Mouse (Mus musculus) midbrain, embryonic 12.5 days (tissue): ENCODE measurements at regions not wholly inside any gene's neighbourhood (a gene's known extent, or its start where the extent isn't known, plus 50 kb on each side); places are given as distances from the start of the nearest gene placed in this dataset.

Source experiments
- ATAC-seq: fragments of 200-750 bp; cut with Nextera tagmentation; 2 replicates; pipeline ENCODE4 v1.8.0; 2017; ENCODE audit warnings: low read depth, moderate TSS enrichment, moderate library complexity; ENCODE audit not compliant: low FRiP score
- H3K27ac ChIP-seq: fragments of 300-500 bp; sonication (generic); replicated peaks from 2 replicates; pipeline ENCODE4 v1.5.1; 2016; ENCODE audit warnings: mild to moderate bottlenecking
- H3K27me3 ChIP-seq: fragments of 300-500 bp; sonication (generic); 2 replicates; pipeline ENCODE4 v1.6.1; 2016; ENCODE audit warnings: mild to moderate bottlenecking
- H3K36me3 ChIP-seq: fragments of 300-500 bp; sonication (generic); 2 replicates; pipeline ENCODE4 v1.6.1; 2016
- H3K4me1 ChIP-seq: fragments of 300-500 bp; sonication (generic); 2 replicates; pipeline ENCODE4 v1.6.1; 2016
- H3K4me2 ChIP-seq: fragments of 300-500 bp; sonication (generic); replicated peaks from 2 replicates; pipeline ENCODE4 v1.6.1; 2016; ENCODE audit warnings: mild to moderate bottlenecking, moderate library complexity
- H3K4me3 ChIP-seq: fragments of 300-500 bp; sonication (generic); 2 replicates; pipeline ENCODE4 v1.5.1; 2016; ENCODE audit warnings: mild to moderate bottlenecking
- H3K9ac ChIP-seq: fragments of 300-500 bp; sonication (generic); replicated peaks from 2 replicates; pipeline ENCODE4 v1.6.1; 2016; ENCODE audit warnings: mild to moderate bottlenecking, moderate library complexity
- H3K9me3 ChIP-seq: fragments of 300-500 bp; sonication (generic); 2 replicates; pipeline ENCODE4 v1.6.1; 2016; ENCODE audit warnings: mild to moderate bottlenecking
- WGBS: fragments of 180-500 bp; shearing (Covaris S2); methylation state at CpG from one replicate; pipeline ENCODE4 v1.1.7; 2016; 5-methylcytosine and 5-hydroxymethylcytosine counted together

DNA sequence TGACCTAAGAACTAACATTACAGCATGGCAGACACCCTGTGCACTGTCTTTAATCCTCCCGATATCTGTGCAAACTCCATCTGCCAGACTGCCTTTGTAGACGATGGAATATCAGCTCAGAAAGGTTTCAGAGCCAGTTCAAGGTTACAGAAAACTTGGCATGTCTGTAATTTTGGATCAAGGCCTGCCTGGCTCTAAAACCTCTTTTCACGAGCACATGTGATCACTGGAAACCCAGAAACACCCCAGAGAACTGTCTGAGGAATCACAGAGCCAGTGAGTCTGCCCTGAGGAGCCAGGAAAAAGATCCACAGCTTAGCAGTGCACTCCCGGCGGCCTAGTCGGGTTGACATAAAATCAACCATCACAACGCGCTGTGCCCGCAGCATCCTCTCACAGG is 149.7 kb upstream of the Fbxo11 start:
- no peak overlapping the region for H3K4me3 ChIP-seq
- no peak overlapping the region for H3K9ac ChIP-seq
- no peaks in the 10 kb centered on the region for H3K9me3 ChIP-seq
- WGBS, result 92% methylated on average over 9 of the region's 9 CpGs
- no peak for ATAC-seq
- H3K4me1 ChIP-seq, result no peaks in the 10 kb centered on the region
- H3K4me2 ChIP-seq, result no peak overlapping the region
- H3K27ac ChIP-seq, result no peak overlapping the region
- H3K27me3 ChIP-seq, result no peaks in the 10 kb centered on the region
- no peaks in the 10 kb centered on the region for H3K36me3 ChIP-seq

- WGBS, result 76% methylated on average over 5 of the region's 5 CpGs
- H3K9ac ChIP-seq, result no peak overlapping the region
- no peak overlapping the region for H3K27ac ChIP-seq
- no peaks in the 10 kb centered on the region for H3K36me3 ChIP-seq
- ATAC-seq, result no peak
- H3K4me1 ChIP-seq, result no peaks in the 10 kb centered on the region
- no peak overlapping the region for H3K4me3 ChIP-seq
- peaks cover 8% of the 10 kb centered on the region; the same call in 1 of the 2 replicates for H3K9me3 ChIP-seq
- H3K4me2 ChIP-seq, result no peak overlapping the region
- H3K27me3 ChIP-seq, result no peaks in the 10 kb centered on the region
Observed at GRCm38 (mm10) chr17:88222379-88222955, 157.4 kb upstream of the Fbxo11 start.

GRCm38 (mm10) chr17:88240476-88240875 is 175.4 kb upstream of the Fbxo11 start:
- Histone ChIP-seq H3K27ac (no peak overlapping the region), H3K9me3 (no peaks in the 10 kb centered on the region), H3K9ac (no peak overlapping the region), H3K4me1 (no peaks in the 10 kb centered on the region), H3K36me3 (no peaks in the 10 kb centered on the region), H3K4me2 (no peak overlapping the region), H3K27me3 (no peaks in the 10 kb centered on the region), H3K4me3 (no peak overlapping the region)
- WGBS, result 84% methylated on average over 8 of the region's 8 CpGs
- ATAC-seq, result no peak

- H3K4me2 ChIP-seq, result no peak overlapping the region
- H3K4me1 ChIP-seq, result peaks cover 5% of the 10 kb centered on the region; the same call in 1 of the 2 replicates
- H3K27me3 ChIP-seq, result no peaks in the 10 kb centered on the region
- H3K36me3 ChIP-seq, result no peaks in the 10 kb centered on the region
- no peaks in the 10 kb centered on the region for H3K9me3 ChIP-seq
- no peak overlapping the region for H3K27ac ChIP-seq
- 71% methylated on average over 5 of the region's 5 CpGs for WGBS
- H3K4me3 ChIP-seq, result no peak overlapping the region
- no peak overlapping the region for H3K9ac ChIP-seq
- ATAC-seq, result no peak
Observed at GRCm38 (mm10) chr17:88248625-88249024, 183.5 kb upstream of the Fbxo11 start.

- ATAC-seq, result peak; percentile 21; the same call in 1 of the 2 replicates
- Histone ChIP-seq H3K36me3 (no peaks in the 10 kb centered on the region), H3K9me3 (no peaks in the 10 kb centered on the region), H3K9ac (no peak overlapping the region), H3K4me2 (peak overlapping the region; percentile 39), H3K27me3 (no peaks in the 10 kb centered on the region), H3K27ac (no peak overlapping the region), H3K4me3 (no peak overlapping the region), H3K4me1 (peaks cover 14% of the 10 kb centered on the region)
- 18% methylated on average over 17 of the region's 17 CpGs for WGBS
Observed at GRCm38 (mm10) chr17:88251949-88252521, 186.9 kb upstream of the Fbxo11 start.

DNA sequence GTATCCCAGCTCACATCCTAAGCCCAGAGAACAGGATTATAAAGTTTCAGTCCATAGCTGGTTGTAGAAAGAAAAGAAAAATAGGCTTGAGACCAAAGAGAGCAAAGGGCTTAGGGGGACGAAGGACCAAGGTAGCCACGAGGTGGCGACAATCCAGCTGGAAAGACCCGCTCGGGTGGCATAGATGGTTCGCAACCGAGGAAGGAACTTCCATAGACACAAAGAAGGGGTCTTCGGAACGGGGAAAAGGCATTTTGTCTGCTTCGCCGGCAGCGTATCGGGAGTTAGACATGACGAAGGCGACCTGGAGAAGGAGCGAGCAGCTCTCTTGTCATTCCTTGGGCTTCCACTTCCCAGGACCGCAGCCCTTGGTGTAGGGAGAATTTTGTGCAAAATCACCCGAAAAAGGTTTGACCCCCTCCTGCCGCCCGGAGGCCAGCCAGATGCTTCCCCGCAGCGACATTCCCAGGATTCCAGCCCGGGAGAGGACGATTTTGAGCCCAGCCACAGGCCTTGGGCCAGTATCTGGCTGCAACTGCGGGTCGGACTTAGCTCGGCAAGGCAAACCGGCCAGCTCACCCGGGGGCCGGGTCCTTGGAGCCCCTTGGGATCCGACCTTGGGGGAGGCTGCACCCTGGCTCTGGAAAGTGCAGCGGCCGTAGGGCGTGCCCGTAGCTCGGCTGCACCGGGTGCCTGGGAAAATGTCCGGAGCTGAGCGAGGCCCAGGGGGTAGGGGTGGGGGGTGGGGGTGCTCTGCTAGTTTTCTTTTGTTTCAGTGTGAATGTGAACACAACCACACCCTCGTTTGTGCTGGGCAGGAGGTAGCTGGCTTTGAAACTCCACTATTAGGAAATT is 184.5 kb upstream of the Foxn2 start:
- Histone ChIP-seq H3K4me3 (peak overlapping the region; percentile 60), H3K27me3 (no peaks in the 10 kb centered on the region), H3K4me2 (peak overlapping the region; percentile 86), H3K9ac (peak overlapping the region; percentile 89), H3K9me3 (no peaks in the 10 kb centered on the region), H3K36me3 (no peaks in the 10 kb centered on the region), H3K4me1 (peaks cover 18% of the 10 kb centered on the region), H3K27ac (peak overlapping the region; percentile 89)
- ATAC-seq, result peak; percentile 76
- 1% methylated on average over 40 of the region's 40 CpGs for WGBS

GRCm38 (mm10) chr17:88256599-88257544 is 183.6 kb upstream of the Foxn2 start:
- H3K4me3 ChIP-seq, result peak overlapping the region; percentile 60
- H3K4me2 ChIP-seq, result peak overlapping the region; percentile 86
- H3K27ac ChIP-seq, result peak overlapping the region; percentile 89
- WGBS, result 5% methylated on average over 18 of the region's 18 CpGs
- H3K4me1 ChIP-seq, result peaks cover 13% of the 10 kb centered on the region
- H3K27me3 ChIP-seq, result no peaks in the 10 kb centered on the region
- no peaks in the 10 kb centered on the region for H3K9me3 ChIP-seq
- peak overlapping the region; percentile 89 for H3K9ac ChIP-seq
- no peaks in the 10 kb centered on the region for H3K36me3 ChIP-seq
- ATAC-seq, result peak; percentile 62

DNA sequence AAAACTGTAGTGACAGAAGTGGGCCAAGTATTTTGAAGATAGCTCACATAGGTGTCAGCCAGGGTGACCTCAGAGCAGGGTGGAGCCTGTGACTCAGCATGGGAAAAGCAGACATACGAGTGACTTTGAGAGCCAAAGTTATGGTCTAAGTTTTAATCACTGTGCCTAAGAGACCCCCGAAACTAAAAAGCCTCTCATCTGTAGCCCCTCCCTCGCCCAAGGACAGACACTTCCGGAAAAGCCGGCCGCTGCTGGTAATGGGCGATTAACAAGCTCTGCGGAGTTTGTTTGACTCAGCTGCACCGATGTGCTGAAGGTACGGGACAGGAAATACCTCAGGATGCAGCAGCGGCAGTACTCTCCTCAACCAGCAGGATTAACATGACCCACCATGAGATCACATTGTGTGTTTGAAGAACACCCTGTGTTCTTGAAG is 182.1 kb upstream of the Foxn2 start:
- Histone ChIP-seq H3K4me3 (no peak overlapping the region), H3K4me2 (no peak overlapping the region), H3K27ac (no peak overlapping the region), H3K9ac (no peak overlapping the region), H3K27me3 (no peaks in the 10 kb centered on the region), H3K36me3 (no peaks in the 10 kb centered on the region), H3K9me3 (no peaks in the 10 kb centered on the region), H3K4me1 (peaks cover 13% of the 10 kb centered on the region)
- 80% methylated on average over 11 of the region's 11 CpGs for WGBS
- no peak for ATAC-seq

DNA sequence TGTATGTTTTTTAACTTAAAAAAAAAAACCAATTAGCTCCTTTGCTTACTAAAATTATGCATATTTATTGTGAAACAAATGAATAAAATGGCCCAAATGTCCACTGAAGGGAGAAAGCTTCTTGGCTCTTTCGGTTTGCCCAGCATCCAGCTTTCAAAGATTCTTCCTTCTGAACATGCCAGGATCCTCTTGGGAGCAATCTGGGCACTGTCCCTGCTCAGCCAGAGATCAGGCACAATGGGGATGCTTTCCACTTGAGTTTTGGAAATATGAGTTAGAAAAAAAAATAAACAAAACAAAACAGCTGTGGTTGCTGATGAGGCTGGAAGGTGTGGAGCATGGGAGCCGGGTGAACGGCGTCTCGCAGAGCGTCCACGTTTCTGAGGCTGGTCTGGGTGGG is 180.3 kb upstream of the Foxn2 start:
- no peaks in the 10 kb centered on the region for H3K9me3 ChIP-seq
- no peaks in the 10 kb centered on the region for H3K27me3 ChIP-seq
- 94% methylated on average over 7 of the region's 7 CpGs for WGBS

DNA sequence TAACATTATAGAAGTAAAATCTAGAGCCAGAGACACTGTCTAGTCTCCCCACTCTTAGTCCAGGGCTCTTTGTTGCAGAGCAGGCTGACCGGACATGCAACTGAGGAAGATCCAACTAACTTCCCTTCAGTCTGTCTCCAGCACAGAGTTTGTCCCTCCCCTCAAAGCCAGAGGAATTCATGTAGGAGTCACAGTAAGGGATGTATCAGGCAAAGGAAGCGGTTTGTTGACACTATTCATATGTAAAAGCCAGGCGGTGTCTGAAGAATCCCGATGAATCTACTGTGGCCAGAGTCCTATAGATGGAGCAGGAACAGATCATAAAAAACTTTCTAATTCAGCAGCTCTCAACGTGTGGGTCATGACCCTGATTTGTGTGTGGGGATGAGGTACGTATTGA is 179.7 kb upstream of the Foxn2 start:
- Histone ChIP-seq H3K36me3 (no peaks in the 10 kb centered on the region), H3K4me2 (no peak overlapping the region), H3K27ac (no peak overlapping the region), H3K9me3 (no peaks in the 10 kb centered on the region), H3K9ac (no peak overlapping the region), H3K4me1 (peaks cover 10% of the 10 kb centered on the region), H3K4me3 (no peak overlapping the region), H3K27me3 (no peaks in the 10 kb centered on the region)
- ATAC-seq, result no peak
- WGBS, result 49% methylated on average over 6 of the region's 6 CpGs

More for the DNA sequence above, 180.3 kb upstream of the Foxn2 start:
- Histone ChIP-seq H3K4me2 (no peak overlapping the region), H3K4me3 (no peak overlapping the region), H3K27ac (no peak overlapping the region), H3K4me1 (peaks cover 13% of the 10 kb centered on the region), H3K9ac (no peak overlapping the region), H3K36me3 (no peaks in the 10 kb centered on the region)
- ATAC-seq, result no peak

DNA sequence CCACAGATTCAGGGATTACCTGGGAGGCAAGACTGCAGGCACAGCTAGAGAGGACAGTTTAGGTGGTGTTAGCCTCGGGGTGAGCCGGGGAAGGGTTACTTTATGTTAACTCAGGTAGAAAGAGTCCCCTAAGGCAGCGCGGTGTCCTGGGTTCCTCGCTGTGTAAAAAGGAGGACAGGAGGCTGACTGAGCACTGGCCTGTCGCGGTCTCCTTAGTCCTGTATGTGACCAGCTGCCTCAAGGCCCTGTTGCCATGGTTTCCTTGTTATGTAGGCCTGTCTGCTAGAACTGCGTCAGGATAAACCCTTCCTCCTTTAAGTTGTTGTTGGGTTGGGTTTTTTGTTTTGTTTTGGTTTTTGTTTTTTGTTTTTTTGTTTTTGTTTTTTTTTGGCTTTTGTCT is 179.0 kb upstream of the Foxn2 start:
- WGBS, result 35% methylated on average over 8 of the region's 8 CpGs
- no peaks in the 10 kb centered on the region for H3K36me3 ChIP-seq
- no peak overlapping the region for H3K4me2 ChIP-seq
- peaks cover 9% of the 10 kb centered on the region for H3K4me1 ChIP-seq
- no peak overlapping the region for H3K9ac ChIP-seq
- ATAC-seq, result peak; percentile 53; the same call in 1 of the 2 replicates
- no peak overlapping the region for H3K4me3 ChIP-seq
- H3K27me3 ChIP-seq, result no peaks in the 10 kb centered on the region
- H3K9me3 ChIP-seq, result no peaks in the 10 kb centered on the region
- H3K27ac ChIP-seq, result no peak overlapping the region
